Mouse (Mus musculus): Measurements from ENCODE around the gene Smoc2.

DNA sequence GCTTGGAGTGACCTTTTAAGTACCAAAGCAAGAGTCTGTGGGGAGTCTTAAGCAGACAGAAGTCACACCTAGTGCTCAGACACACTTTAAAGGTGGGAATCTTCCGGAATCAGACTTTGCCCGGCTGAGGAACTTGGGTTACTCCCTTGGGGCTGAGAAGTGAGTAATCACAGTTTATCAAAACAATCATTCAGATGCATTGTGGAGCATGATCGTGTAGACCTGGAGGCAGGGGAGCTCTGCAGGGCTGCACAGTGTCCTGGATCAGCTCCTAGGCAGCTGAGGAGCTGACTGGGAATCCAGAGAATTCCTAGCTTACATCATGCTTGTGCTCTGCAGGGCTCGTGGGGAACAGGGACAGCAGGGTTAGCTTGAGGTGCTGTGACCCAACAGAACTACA, 104.7 kb downstream of the Smoc2 start:
- TF ChIP-seq POLR2A (IDR thresholded peaks at IDR 0.05; ENCODE audit: borderline replicate concordance, insufficient read depth, low read length) (no peak), CTCF (IDR thresholded peaks at IDR 0.05; ENCODE audit: borderline replicate concordance, insufficient read depth, low read depth, low read length) (no peak)
